Mouse (Mus musculus) CH12.LX (cell line): ENCODE data around the gene Ctc1. TPM values are rescaled to one million over a fixed set of nuclear protein-coding genes. Genes with fewer than 3 reads are reported as not detected.

Experiments used
- DNase-seq: peaks from one replicate; pipeline ENCODE4 v3.0.0-alpha.2; 2013; ENCODE audit errors: extremely low read depth
- H3K27ac ChIP-seq: 2 replicates; pipeline ENCODE4 v1.5.1; 2012; ENCODE audit warnings: low read depth, mild to moderate bottlenecking, control low read depth, moderate library complexity; ENCODE audit not compliant: insufficient read depth
- H3K27me3 ChIP-seq: replicated peaks from 2 replicates; pipeline ENCODE3; 2012; ENCODE audit warnings: inconsistent platforms
- H3K36me3 ChIP-seq, 2 experiments: replicated peaks in 1 of 2; 2 replicates each; pipeline versions ENCODE3 to v1.6.1; 2012; ENCODE audit warnings: inconsistent platforms in 1 of 2, low read length in 1 of 2, mild to moderate bottlenecking in 1 of 2, mixed read lengths in 1 of 2, moderate library complexity in 1 of 2; ENCODE audit not compliant: control insufficient read depth in 1 of 2, insufficient read depth in 1 of 2
- H3K4me1 ChIP-seq, 2 experiments: 2 replicates each; pipeline ENCODE4 v1.6.1; 2012; ENCODE audit warnings: inconsistent platforms in 1 of 2, moderate library complexity in 1 of 2; ENCODE audit not compliant: insufficient read depth in 2 of 2, control insufficient read depth in 1 of 2
- H3K4me2 ChIP-seq: 2 replicates; pipeline ENCODE4 v1.6.1; 2012; ENCODE audit warnings: low read depth, mild to moderate bottlenecking, control low read depth; ENCODE audit not compliant: poor library complexity, insufficient read depth, severe bottlenecking
- H3K4me3 ChIP-seq, 3 experiments: fragments of 150-350 bp in 1 of 3; sonication (generic) in 1 of 3; replicated peaks in 1 of 3; 2 replicates each; pipeline versions ENCODE3 to v1.5.1; 2011 to 2012; ENCODE audit warnings: low read depth in 2 of 3, low read length in 2 of 3, mild to moderate bottlenecking in 2 of 3, moderate library complexity in 2 of 3, control low read depth in 1 of 3, improper control_type of control experiment in 1 of 3, inconsistent platforms in 1 of 3, mixed read lengths in 1 of 3; ENCODE audit not compliant: poor library complexity in 1 of 3
- H3K79me2 ChIP-seq: replicated peaks from 2 replicates; pipeline ENCODE4 v1.6.1; 2012; ENCODE audit warnings: mild to moderate bottlenecking, moderate library complexity; ENCODE audit not compliant: control insufficient read depth, poor library complexity, insufficient read depth, severe bottlenecking; ENCODE audit errors: extremely low read depth
- H3K9ac ChIP-seq: 2 replicates; pipeline ENCODE4 v1.6.1; 2012; ENCODE audit warnings: low read depth, mild to moderate bottlenecking, control low read depth, moderate library complexity; ENCODE audit not compliant: insufficient read depth
- H3K9me3 ChIP-seq: replicated peaks from 2 replicates; pipeline ENCODE3; 2012; ENCODE audit warnings: low read length, inconsistent platforms, mixed read lengths
- BHLHE40 ChIP-seq: IDR thresholded peaks from 2 replicates; pipeline ENCODE4 v1.6.1; 2011; ENCODE audit warnings: mild to moderate bottlenecking, low read depth, low read length, improper control_type of control experiment
- CTCF ChIP-seq, 2 experiments: IDR thresholded peaks in 1 of 2; conservative IDR thresholded peaks in 1 of 2; 2 replicates each; pipeline ENCODE4 v1.5.1; 2011 to 2012; ENCODE audit warnings: low read depth in 2 of 2, low read length in 2 of 2, improper control_type of control experiment in 1 of 2, inconsistent platforms in 1 of 2, mild to moderate bottlenecking in 1 of 2, moderate library complexity in 1 of 2
- E2F4 ChIP-seq: IDR thresholded peaks from 2 replicates; pipeline ENCODE4 v1.6.1; 2011; ENCODE audit warnings: low read depth, low read length, improper control_type of control experiment; ENCODE audit not compliant: insufficient replicate concordance
- ELF1 ChIP-seq: IDR thresholded peaks from 2 replicates; pipeline ENCODE4 v1.6.1; 2014; ENCODE audit warnings: low read depth, mild to moderate bottlenecking, inconsistent platforms, low read length, improper control_type of control experiment
- EP300 ChIP-seq: IDR thresholded peaks from 2 replicates; pipeline ENCODE4 v1.6.1; 2011; ENCODE audit warnings: low read length, improper control_type of control experiment
- GABPA ChIP-seq: IDR thresholded peaks from 2 replicates; pipeline ENCODE4 v1.6.1; 2012; ENCODE audit warnings: low read depth, low read length, improper control_type of control experiment, inconsistent platforms; ENCODE audit not compliant: insufficient replicate concordance
- HCFC1 ChIP-seq: IDR thresholded peaks from 2 replicates; pipeline ENCODE4 v1.6.1; 2012; ENCODE audit warnings: low read depth, mild to moderate bottlenecking, inconsistent platforms, low read length, improper control_type of control experiment
- IRF4 ChIP-seq: IDR thresholded peaks from 2 replicates; pipeline ENCODE4 v1.6.1; 2014; ENCODE audit warnings: low read depth, mild to moderate bottlenecking, inconsistent platforms, low read length, improper control_type of control experiment
- JUN ChIP-seq: IDR thresholded peaks from 2 replicates; pipeline ENCODE4 v1.6.1; 2011; ENCODE audit warnings: low read depth, mild to moderate bottlenecking, low read length, improper control_type of control experiment, moderate library complexity; ENCODE audit not compliant: insufficient read depth
- KAT2A ChIP-seq: IDR thresholded peaks from 2 replicates; pipeline ENCODE4 v1.6.1; 2012; ENCODE audit warnings: low read length, improper control_type of control experiment, inconsistent platforms; ENCODE audit not compliant: insufficient replicate concordance
- MXI1 ChIP-seq: IDR thresholded peaks from 2 replicates; pipeline ENCODE4 v1.6.1; 2011; ENCODE audit warnings: mild to moderate bottlenecking, low read depth, low read length, improper control_type of control experiment
- PAX5 ChIP-seq: IDR thresholded peaks from 2 replicates; pipeline ENCODE4 v1.6.1; 2012; ENCODE audit warnings: low read length, inconsistent platforms, mixed read lengths
- POLR2AphosphoS2 ChIP-seq: IDR thresholded peaks from 2 replicates; pipeline ENCODE4 v1.6.1; 2011; ENCODE audit warnings: low read depth, low read length, improper control_type of control experiment
- RAD21 ChIP-seq: IDR thresholded peaks from 2 replicates; pipeline ENCODE4 v1.6.1; 2011; ENCODE audit warnings: low read depth, mild to moderate bottlenecking, low read length, improper control_type of control experiment, moderate library complexity
- SIN3A ChIP-seq: IDR thresholded peaks from 2 replicates; pipeline ENCODE4 v1.6.1; 2012; ENCODE audit warnings: low read length, improper control_type of control experiment, inconsistent platforms
- SMC3 ChIP-seq: IDR thresholded peaks from 2 replicates; pipeline ENCODE4 v1.6.1; 2011; ENCODE audit warnings: low read depth, low read length, improper control_type of control experiment
- UBTF ChIP-seq: IDR thresholded peaks from 2 replicates; pipeline ENCODE4 v1.6.1; 2012; ENCODE audit warnings: low read depth, mild to moderate bottlenecking, inconsistent platforms, low read length, improper control_type of control experiment, moderate library complexity
- USF1 ChIP-seq: IDR thresholded peaks from 2 replicates; pipeline ENCODE4 v1.6.1; 2014; ENCODE audit warnings: low read depth, mild to moderate bottlenecking, inconsistent platforms, low read length, improper control_type of control experiment
- ZKSCAN1 ChIP-seq: IDR thresholded peaks from 2 replicates; pipeline ENCODE4 v1.6.1; 2012; ENCODE audit warnings: low read depth, inconsistent platforms, low read length, improper control_type of control experiment, borderline replicate concordance
- ZMIZ1 ChIP-seq: IDR thresholded peaks from 2 replicates; pipeline ENCODE4 v1.6.1; 2012; ENCODE audit warnings: low read depth, mild to moderate bottlenecking, inconsistent platforms, low read length, improper control_type of control experiment
- ZNF384 ChIP-seq: IDR thresholded peaks from 2 replicates; pipeline ENCODE4 v1.6.1; 2012; ENCODE audit warnings: low read depth, low read length, improper control_type of control experiment, inconsistent platforms
- dilution Hi-C: fragments of 300-500 bp; cut with MboI; formaldehyde crosslinking; loops from 2 replicates; pipeline ENCODE4 v1.14.3; 2020; ENCODE audit warnings: low sequenced_read_pairs; ENCODE audit not compliant: extremely low pct_unique_long_range_greater_than_20kb, extremely low pct_ligation_motif_present
- in situ Hi-C: fragments of 300-500 bp; cut with MboI; formaldehyde crosslinking; loops from 3 replicates; pipeline ENCODE4 v1.14.3; 2019; ENCODE audit warnings: low sequenced_read_pairs, low pct_ligation_motif_present, low pct_unique_long_range_greater_than_20kb, mixed read lengths
- polyA plus RNA-seq: library from polyadenylated mRNA; unstranded; fragments of >175 nt; gene quantifications from 2 replicates; pipeline ENCODE4 v1.2.1, GENCODE M21; 2012; ENCODE audit warnings: low read depth; ENCODE audit not compliant: insufficient read length
- total RNA-seq, 2 experiments: library from RNA; depleted of rRNA; stranded (reverse); fragments of 300-350 nt in 1 of 2; fragments of >200 nt in 1 of 2; gene quantifications; 2 replicates each; pipeline ENCODE4 v1.2.3; 2012 to 2014

The Ctc1 gene
- total and polyA plus RNA-seq, 3 experiments, result 20.5 to 69.8 (median 44.8) TPM

- TF ChIP-seq EP300 (no peak), RAD21 (peak; percentile 21), SMC3 (peak; percentile 21; the same call in 1 of the 2 replicates), ELF1 (no peak), CTCF (conservative IDR thresholded peaks at IDR 0.05 in 1 of 2, IDR thresholded peaks at IDR 0.05 in 1 of 2; ENCODE audit: low read depth in 2 of 2, low read length in 2 of 2) (peak in 1 of 2 experiments; percentile 61; a peak in 3 of 4 replicates)
- TF ChIP-seq, all 38 proteins: peak for 3
- H3K9me3 ChIP-seq, result no peaks in the 10 kb centered on the region
These were observed 21.3 kb upstream of the Ctc1 start for GRCm38 (mm10) chr11:68994377-68994776.

GRCm38 (mm10) chr11:68997080-68997479 lies 18.6 kb upstream of the Ctc1 start:
- Histone ChIP-seq H3K79me2 (no peaks in the 10 kb centered on the region), H3K4me3 (no peak overlapping the region), H3K27me3 (no peaks in the 10 kb centered on the region), H3K4me2 (no peak overlapping the region), H3K36me3 (peaks cover 86 to 98% of the 10 kb centered on the region in 2 experiments), H3K27ac (no peak overlapping the region), H3K9ac (no peak overlapping the region), H3K9me3 (no peaks in the 10 kb centered on the region), H3K4me1 (no peaks in the 10 kb centered on the region)
- DNase-seq, result no peak
- in situ Hi-C loops (no loop called here), dilution Hi-C loops (no loop called here)
- no peak for TF ChIP-seq UBTF
- TF ChIP-seq ZMIZ1, result no peak
- TF ChIP-seq MXI1, result no peak
- no peak for TF ChIP-seq HCFC1
- TF ChIP-seq BHLHE40, result no peak
- TF ChIP-seq ZNF384, result no peak
- no peak for TF ChIP-seq SIN3A
- TF ChIP-seq KAT2A, result no peak
- TF ChIP-seq JUN, result no peak
- no peak for TF ChIP-seq PAX5
- TF ChIP-seq POLR2AphosphoS2, result no peak
- TF ChIP-seq USF1, result no peak
- TF ChIP-seq IRF4, result no peak
- TF ChIP-seq GABPA, result no peak
- no peak for TF ChIP-seq E2F4
- no peak for TF ChIP-seq ZKSCAN1

More at GRCm38 (mm10) chr11:68994377-68994776, 21.3 kb upstream of the Ctc1 start:
- dilution Hi-C loops, result no loop called here
- Histone ChIP-seq H3K9ac (no peak overlapping the region), H3K27ac (no peak overlapping the region), H3K36me3 (peaks cover 87 to 99% of the 10 kb centered on the region in 2 experiments), H3K79me2 (no peaks in the 10 kb centered on the region), H3K4me1 (no peaks in the 10 kb centered on the region), H3K4me2 (no peak overlapping the region), H3K27me3 (no peaks in the 10 kb centered on the region), H3K4me3 (no peak overlapping the region)
- peak; percentile 46 for DNase-seq
- in situ Hi-C loops, result no loop called here
